Mouse (Mus musculus): ENCODE results near the gene Wwox. TPM values are rescaled to one million over a fixed set of nuclear protein-coding genes. Genes with fewer than 3 reads are reported as not detected.
A peak's percentile ranks its signal among the peaks of the same experiment; 100 is the strongest.

Gene Wwox
- total and polyA plus RNA-seq, 3 experiments, result 7.8 to 11.5 (median 9.1) TPM

DNA sequence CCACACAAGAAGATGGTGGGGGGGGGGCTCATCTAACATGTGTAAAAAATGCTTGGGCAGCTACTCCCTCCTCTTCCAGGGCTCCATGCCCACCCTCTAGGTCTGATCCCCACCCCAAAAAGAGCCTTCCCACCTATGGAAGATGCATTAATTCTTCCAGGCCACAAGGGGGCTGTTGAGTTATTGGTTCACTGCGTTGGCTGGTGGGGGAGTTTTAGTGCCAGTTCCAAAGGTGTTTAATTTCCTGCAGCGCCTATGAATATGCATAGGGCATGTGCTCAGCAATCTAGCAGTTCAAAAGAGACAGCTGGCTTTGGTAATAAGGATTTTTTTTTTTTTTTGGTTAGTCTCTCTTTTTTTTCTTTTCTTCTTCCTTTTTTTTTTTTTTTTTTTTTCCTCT is 306.9 kb downstream of the Wwox start:
- no peak overlapping the region for H3K4me3 ChIP-seq (replicated peaks in 1 of 3; ENCODE audit: low read depth in 2 of 3, low read length in 2 of 3, poor library complexity in 1 of 3)
- H3K4me2 ChIP-seq (ENCODE audit: insufficient read depth, low read depth, poor library complexity, severe bottlenecking), result no peak overlapping the region
- peak; percentile 17 for DNase-seq (ENCODE audit: extremely low read depth)
- no peaks in the 10 kb centered on the region for H3K4me1 ChIP-seq (ENCODE audit: control insufficient read depth in 1 of 2, insufficient read depth in 2 of 2)
- no peak overlapping the region for H3K27ac ChIP-seq (ENCODE audit: insufficient read depth, low read depth)
- no peaks in the 10 kb centered on the region for H3K36me3 ChIP-seq (replicated peaks in 1 of 2; ENCODE audit: control insufficient read depth in 1 of 2, insufficient read depth in 1 of 2, low read length in 1 of 2)
- no peak for TF ChIP-seq GABPA (IDR thresholded peaks at IDR 0.05; ENCODE audit: insufficient replicate concordance, low read depth, low read length)
- peak in 1 of 2 experiments; percentile 18; a peak in 1 of 4 replicates for TF ChIP-seq CTCF (conservative IDR thresholded peaks at IDR 0.05 in 1 of 2, IDR thresholded peaks at IDR 0.05 in 1 of 2; ENCODE audit: low read depth in 2 of 2, low read length in 2 of 2)
- 0 out of 2 replicates have a peak, but pooled peaks have one; percentile 10 for TF ChIP-seq ZNF384 (IDR thresholded peaks at IDR 0.05; ENCODE audit: low read depth, low read length)
- in situ Hi-C loops (cut with MboI; ENCODE audit: low pct_ligation_motif_present, low pct_unique_long_range_greater_than_20kb, low sequenced_read_pairs), result no loop called here
- H3K9me3 ChIP-seq (replicated peaks; ENCODE audit: low read length), result no peaks in the 10 kb centered on the region
- no peaks in the 10 kb centered on the region for H3K27me3 ChIP-seq (replicated peaks)
- H3K79me2 ChIP-seq (replicated peaks; ENCODE audit: control insufficient read depth, extremely low read depth, insufficient read depth, poor library complexity, severe bottlenecking), result no peaks in the 10 kb centered on the region
- dilution Hi-C loops (cut with MboI; ENCODE audit: extremely low pct_ligation_motif_present, extremely low pct_unique_long_range_greater_than_20kb, low sequenced_read_pairs), result no loop called here
- H3K9ac ChIP-seq (ENCODE audit: insufficient read depth, low read depth), result no peak overlapping the region

DNA sequence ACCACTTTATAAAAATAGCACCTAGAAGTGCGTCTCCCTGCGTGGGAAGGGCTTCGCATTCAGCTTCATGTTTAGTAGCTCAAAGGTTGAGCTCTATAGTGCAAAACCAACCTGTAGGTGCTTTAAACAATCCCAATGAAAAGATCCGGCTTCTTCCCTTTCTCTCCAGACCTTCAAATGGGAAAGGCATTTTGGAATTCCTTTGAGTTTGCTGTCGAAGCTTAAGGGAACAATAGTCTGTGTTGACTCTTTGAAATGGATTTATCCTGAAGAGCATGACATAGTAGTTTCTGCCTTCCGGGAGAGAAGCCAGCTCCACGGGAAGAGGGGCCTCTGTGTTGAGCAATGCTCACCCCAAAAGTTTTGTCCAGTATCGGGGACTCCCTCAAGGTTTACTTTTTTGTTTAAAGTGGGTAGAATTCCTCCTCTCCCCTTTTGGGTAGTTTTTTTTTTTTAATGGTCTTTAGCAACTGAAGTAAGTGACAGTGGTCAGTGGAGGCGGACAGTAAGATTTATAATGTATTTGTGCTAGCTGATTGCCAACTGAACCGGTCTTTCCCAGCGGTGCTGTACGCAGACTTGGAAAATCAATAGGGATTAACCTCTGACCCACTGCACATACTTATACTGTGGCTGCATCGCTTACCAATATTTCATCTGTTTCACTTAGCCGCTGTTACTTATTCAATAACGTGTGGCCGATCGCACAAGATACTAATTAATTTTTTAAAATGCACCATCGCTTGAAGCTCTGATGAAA is 312.1 kb downstream of the Wwox start:
- no peaks in the 10 kb centered on the region for H3K27me3 ChIP-seq (replicated peaks)
- H3K4me2 ChIP-seq (ENCODE audit: insufficient read depth, low read depth, poor library complexity, severe bottlenecking), result no peak overlapping the region
- H3K4me3 ChIP-seq (replicated peaks in 1 of 3; ENCODE audit: low read depth in 2 of 3, low read length in 2 of 3, poor library complexity in 1 of 3), result no peak overlapping the region
- no peak overlapping the region for H3K27ac ChIP-seq (ENCODE audit: insufficient read depth, low read depth)
- in situ Hi-C loops (cut with MboI; ENCODE audit: low pct_ligation_motif_present, low pct_unique_long_range_greater_than_20kb, low sequenced_read_pairs), result loop anchor here (25.0 kb wide), 1 partner anchor 214 kb away; no protein-coding TSS in a partner anchor
- no peaks in the 10 kb centered on the region for H3K9me3 ChIP-seq (replicated peaks; ENCODE audit: low read length)
- DNase-seq (ENCODE audit: extremely low read depth), result no peak
- dilution Hi-C loops (cut with MboI; ENCODE audit: extremely low pct_ligation_motif_present, extremely low pct_unique_long_range_greater_than_20kb, low sequenced_read_pairs), result no loop called here
- no peaks in the 10 kb centered on the region for H3K36me3 ChIP-seq (replicated peaks in 1 of 2; ENCODE audit: control insufficient read depth in 1 of 2, insufficient read depth in 1 of 2, low read length in 1 of 2)
- TF ChIP-seq SIN3A (IDR thresholded peaks at IDR 0.05; ENCODE audit: low read length) (no peak), EP300 (IDR thresholded peaks at IDR 0.05; ENCODE audit: low read length) (no peak), TCF12 (IDR thresholded peaks at IDR 0.05; ENCODE audit: low read depth, low read length) (no peak), JUND (conservative IDR thresholded peaks at IDR 0.05; ENCODE audit: low read depth, low read length) (no peak), GABPA (IDR thresholded peaks at IDR 0.05; ENCODE audit: insufficient replicate concordance, low read depth, low read length) (no peak), NELFE (IDR thresholded peaks at IDR 0.05; ENCODE audit: low read depth, low read length) (no peak), PAX5 (IDR thresholded peaks at IDR 0.05; ENCODE audit: low read length) (no peak), MAFK (IDR thresholded peaks at IDR 0.05; ENCODE audit: insufficient replicate concordance, low read length) (no peak), HCFC1 (IDR thresholded peaks at IDR 0.05; ENCODE audit: low read depth, low read length) (no peak), UBTF (IDR thresholded peaks at IDR 0.05; ENCODE audit: low read depth, low read length) (no peak), ZMIZ1 (IDR thresholded peaks at IDR 0.05; ENCODE audit: low read depth, low read length) (no peak), CHD2 (IDR thresholded peaks at IDR 0.05; ENCODE audit: low read length) (no peak)
- no peaks in the 10 kb centered on the region for H3K79me2 ChIP-seq (replicated peaks; ENCODE audit: control insufficient read depth, extremely low read depth, insufficient read depth, poor library complexity, severe bottlenecking)
- H3K4me1 ChIP-seq (ENCODE audit: control insufficient read depth in 1 of 2, insufficient read depth in 2 of 2), result no peaks in the 10 kb centered on the region
- no peak overlapping the region for H3K9ac ChIP-seq (ENCODE audit: insufficient read depth, low read depth)
